Mouse (Mus musculus) spleen, adult 18-20 months (tissue): ENCODE results near the gene Rbm48.
A peak's percentile ranks its signal among the peaks of the same experiment; 100 is the strongest.

Experiments
- DNase-seq, 2 experiments: peaks; one replicate each; pipeline ENCODE4 v3.0.0; 2022; ENCODE audit warnings: mixed read lengths in 2 of 2

Rbm48 gene

DNA sequence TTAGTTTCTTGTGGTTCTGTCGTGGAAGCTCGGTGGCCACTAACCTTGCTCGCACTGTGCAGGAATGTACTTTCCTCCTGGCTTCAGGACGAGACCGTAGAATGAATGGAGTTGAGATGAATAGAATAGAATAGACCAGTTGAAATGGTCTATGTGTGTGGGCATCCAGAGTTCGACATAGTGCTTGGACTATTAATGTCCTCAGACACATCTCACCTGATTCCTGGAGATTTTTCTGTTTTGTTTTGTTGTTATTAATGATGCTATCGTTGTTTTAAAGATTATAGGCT, 52.0 kb downstream of the Rbm48 start:
- DNase-seq, result no peak

DNA sequence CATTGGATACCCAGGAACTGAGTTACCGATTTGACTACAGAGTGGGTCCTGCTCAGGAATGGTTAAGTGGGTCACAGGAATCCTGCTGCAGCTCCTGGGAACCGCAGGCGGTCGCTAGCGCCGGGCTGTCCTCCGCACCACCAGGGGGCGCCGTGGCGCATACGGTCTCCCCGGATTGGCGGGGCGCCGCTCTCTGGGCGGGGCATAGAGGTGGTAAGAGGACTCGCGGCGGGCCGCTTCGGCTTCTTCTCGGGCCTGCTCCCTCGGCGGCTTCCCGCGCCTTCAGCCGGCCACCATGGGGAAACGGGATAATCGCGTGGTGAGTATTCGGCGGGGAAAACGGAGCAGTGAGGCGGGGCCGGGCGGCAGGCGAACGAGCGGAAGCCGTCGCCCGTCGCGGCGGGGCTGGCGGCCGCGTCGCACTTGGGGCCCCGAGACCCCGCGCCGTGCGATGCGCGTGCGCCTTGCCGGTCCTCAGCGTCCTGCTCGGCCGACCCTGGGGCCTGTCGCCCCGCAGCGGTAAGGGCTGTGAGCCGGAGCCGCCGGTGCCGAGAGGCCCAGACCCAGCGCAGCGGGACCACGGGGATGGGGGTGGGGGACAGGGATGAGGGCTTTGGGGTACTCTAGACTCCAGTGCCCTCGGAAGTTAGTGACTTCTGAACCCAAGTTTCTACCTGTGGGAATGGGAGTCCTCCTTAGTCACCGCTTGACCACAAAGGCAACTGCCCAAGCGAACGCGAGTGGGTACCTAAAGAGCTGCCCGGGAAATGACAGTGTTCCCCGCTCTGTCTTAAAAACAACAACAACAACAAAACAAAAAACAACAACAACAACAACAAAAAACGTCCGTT, 52.5 kb downstream of the Rbm48 start, which contains the start of gene Fam133b:
Gene Fam133b, plus strand, starts transcription at position 205 of the 851 bp plus-strand sequence.
- peak; percentile 87 to 98 for DNase-seq

DNA sequence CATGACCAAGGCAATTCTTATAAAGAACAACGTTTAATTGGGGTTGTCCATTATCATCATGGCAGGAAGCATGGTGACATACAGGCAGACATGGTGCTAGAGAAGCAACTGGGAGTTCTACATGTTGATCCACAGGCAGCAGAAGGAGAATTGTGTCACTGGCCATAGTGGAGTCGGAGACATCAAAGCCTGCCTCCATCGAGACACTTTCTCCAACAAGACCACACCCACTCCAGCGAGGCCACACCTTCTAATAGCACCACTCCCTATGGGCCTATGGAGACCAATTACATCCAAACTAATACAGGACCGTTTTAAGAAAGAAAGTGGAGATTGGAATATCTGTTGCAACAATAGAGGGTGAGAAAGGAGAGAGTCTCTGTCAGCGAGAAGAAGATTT, 54.5 kb downstream of the Rbm48 start:
- no peak for DNase-seq

DNA sequence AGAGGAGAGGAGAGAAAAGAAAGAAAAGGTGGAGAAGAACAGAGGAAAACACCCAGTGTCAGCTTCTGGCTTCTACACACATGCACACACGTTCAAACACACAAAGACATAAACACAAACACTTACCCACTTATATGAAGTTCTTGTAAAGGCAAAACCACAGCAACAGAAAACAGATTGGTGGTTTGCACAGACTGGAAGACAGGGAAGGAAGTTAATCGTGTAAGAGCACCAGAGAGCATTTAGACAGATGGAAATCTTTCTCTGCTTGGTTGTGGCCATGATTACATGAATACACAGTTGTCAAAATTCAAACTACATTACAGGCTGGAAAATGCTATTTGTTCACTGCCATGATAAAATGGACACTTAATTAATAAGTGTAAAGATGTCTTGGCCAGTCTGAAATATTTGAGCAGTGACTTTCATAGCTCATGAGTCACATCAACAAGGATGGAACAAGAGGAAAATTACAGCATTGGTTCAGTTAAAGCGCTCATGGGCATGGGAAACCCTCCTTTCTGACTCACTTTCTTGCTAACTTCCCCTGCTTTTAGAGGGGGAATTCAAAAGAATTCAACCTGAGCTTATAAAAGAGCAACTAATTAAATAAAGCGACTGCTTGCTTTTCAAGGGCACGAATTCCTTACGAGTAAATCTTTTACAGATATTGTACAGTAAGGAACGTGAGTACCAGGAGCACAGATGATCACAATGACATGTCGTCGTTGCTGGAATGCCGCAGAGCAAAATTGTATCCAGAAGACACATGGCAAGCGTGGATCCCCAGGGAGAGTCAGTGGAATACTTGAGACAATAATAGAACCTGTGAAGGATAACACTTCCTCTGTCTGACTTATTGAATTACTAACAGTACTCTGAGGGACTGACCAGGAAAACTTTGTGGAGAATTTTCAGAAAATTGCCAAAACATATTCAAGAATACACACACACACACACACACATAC, 57.6 kb downstream of the Rbm48 start:
- DNase-seq, result no peak

DNA sequence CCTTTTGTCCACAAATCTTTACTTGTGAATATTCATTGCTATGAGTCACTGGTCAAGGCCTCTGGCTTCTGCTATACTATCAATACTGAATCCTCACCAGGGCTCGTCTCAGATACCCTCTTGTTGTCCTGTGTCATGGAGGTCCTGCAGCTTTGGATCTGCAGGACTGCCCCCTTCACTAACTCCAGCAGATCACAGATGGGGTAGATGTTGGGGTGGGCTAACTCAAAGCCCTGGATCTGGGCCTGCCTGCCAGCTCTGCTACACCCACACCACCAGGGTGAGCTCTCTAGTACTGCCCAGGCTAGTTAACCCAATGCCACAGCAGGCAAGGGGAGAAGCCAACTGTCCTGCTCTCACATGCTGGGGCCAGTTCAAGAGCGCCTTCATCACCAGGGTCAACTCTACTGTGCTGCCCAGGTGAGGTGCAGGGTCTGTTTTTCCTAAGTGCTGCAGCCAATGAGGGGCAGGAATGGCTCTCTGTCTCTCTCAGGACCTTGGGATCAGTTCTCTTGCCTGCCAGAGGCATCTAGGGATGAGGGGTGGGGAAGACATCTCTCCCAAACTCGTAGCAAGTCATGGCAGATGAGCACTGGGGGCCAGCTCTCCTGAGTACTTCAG, 59.7 kb downstream of the Rbm48 start:
- DNase-seq, result no peak
